9 mouse cellular contexts compared by ENCODE assay signal in the genomic region with DNA sequence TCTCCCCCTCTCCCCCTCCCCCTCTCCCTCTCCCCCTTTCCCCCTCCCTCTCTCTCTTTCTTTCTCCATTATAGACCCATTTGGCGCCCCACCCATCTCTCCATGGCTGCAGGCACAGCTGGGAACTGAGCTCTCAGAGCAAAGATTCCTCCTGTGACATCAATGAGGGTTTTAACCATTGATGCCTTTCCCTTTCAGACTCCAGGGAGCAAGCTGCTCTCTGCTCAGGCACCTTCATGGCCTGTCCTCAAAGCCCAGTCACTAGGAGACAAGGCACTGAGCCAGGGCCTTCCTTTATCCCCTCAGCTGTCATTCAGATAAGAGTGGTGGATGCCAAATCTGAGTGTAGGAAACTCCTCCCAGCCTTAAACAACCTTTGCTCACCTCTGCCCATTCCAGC. TPM values are rescaled to one million over a fixed set of nuclear protein-coding genes. Genes with fewer than 3 reads are reported as not detected.
DNase-seq lines count a peak whose midpoint lies in the region; ATAC-seq and TF ChIP-seq lines count a peak whose summit lies in the region.
"Had no signal": no experiment of that assay in that cellular context is flagged by ENCODE, and none has a peak within 500 bp of the region (broad histone marks: within the 10 kb centered on the region; RNA-seq: fewer than 3 reads in every experiment).

No protein-coding gene starts in this region.

- no peak overlapping the region for H3K9ac ChIP-seq in forebrain, embryonic 15.5 days (replicated peaks)
- no peak overlapping the region for H3K9ac ChIP-seq in hindbrain, embryonic 11.5 days (ENCODE audit: low read depth, low read length)

- H3K4me2 ChIP-seq in forebrain, embryonic 15.5 days (replicated peaks): no peak overlapping the region
- no peak overlapping the region for H3K4me2 ChIP-seq in hindbrain, embryonic 11.5 days (replicated peaks; ENCODE audit: low read depth, low read length)

- DNase-seq in layer of hippocampus, adult 11-12 months (ENCODE audit: low spot score): peak; percentile 16
- DNase-seq in layer of hippocampus, adult 2 months (ENCODE audit: low spot score in 2 of 2): no peak
- no peak for DNase-seq in hindbrain, embryonic 11.5 days (ENCODE audit: low spot score)
- no peak for DNase-seq in midbrain, embryonic 10.5 days (ENCODE audit: low spot score)
- DNase-seq in spleen, adult 12 weeks (ENCODE audit: low spot score): no peak
- no peak for DNase-seq in right cerebral cortex, adult 2 months (ENCODE audit: low spot score in 2 of 2)

- 0 out of 2 replicates have a peak, but pooled peaks have one; percentile 26 for ATAC-seq in forebrain, embryonic 15.5 days (replicated peaks)
- 0 out of 2 replicates have a peak, but pooled peaks have one; percentile 17 for ATAC-seq in hindbrain, embryonic 11.5 days (ENCODE audit: low FRiP score)
- ATAC-seq in activated CD4-positive, CD25-positive, alpha-beta regulatory T cell, adult 4 months: no peak

- no peak overlapping the region for H3K27ac ChIP-seq in layer of hippocampus, adult 2 months
- no peak overlapping the region for H3K27ac ChIP-seq in forebrain, embryonic 15.5 days (replicated peaks)
- H3K27ac ChIP-seq in hindbrain, embryonic 11.5 days (ENCODE audit: low read depth, low read length): no peak overlapping the region
- 0 out of 2 replicates have a peak overlapping the region, but pooled peaks have one; percentile 63 for H3K27ac ChIP-seq in midbrain, embryonic 10.5 days (replicated peaks)

- no peak overlapping the region for H3K4me3 ChIP-seq in layer of hippocampus, adult 2 months
- H3K4me3 ChIP-seq in forebrain, embryonic 15.5 days: no peak overlapping the region
- no peak overlapping the region for H3K4me3 ChIP-seq in hindbrain, embryonic 11.5 days (ENCODE audit: low read depth, low read length)
- no peak overlapping the region for H3K4me3 ChIP-seq in midbrain, embryonic 10.5 days
- H3K4me3 ChIP-seq: erythroblast, embryonic 14.5 days had no signal

- no peak for TF ChIP-seq CTCF in layer of hippocampus, adult 2 months (conservative IDR thresholded peaks at IDR 0.05)

- H3K9me3 ChIP-seq in forebrain, embryonic 15.5 days: no peaks in the 10 kb centered on the region
- H3K9me3 ChIP-seq in hindbrain, embryonic 11.5 days (ENCODE audit: control insufficient read depth, low read length): no peaks in the 10 kb centered on the region
- H3K9me3 ChIP-seq in midbrain, embryonic 10.5 days (replicated peaks): peaks cover 3% of the 10 kb centered on the region; the same call in 1 of the 2 replicates

- H3K27me3 ChIP-seq in forebrain, embryonic 15.5 days: no peaks in the 10 kb centered on the region
- no peaks in the 10 kb centered on the region for H3K27me3 ChIP-seq in hindbrain, embryonic 11.5 days (ENCODE audit: control insufficient read depth, insufficient read depth, low read length)
- H3K27me3 ChIP-seq in midbrain, embryonic 10.5 days (ENCODE audit: low read depth, poor library complexity, severe bottlenecking): no peaks in the 10 kb centered on the region

- peaks cover 16% of the 10 kb centered on the region for H3K4me1 ChIP-seq in forebrain, embryonic 15.5 days
- no peaks in the 10 kb centered on the region for H3K4me1 ChIP-seq in hindbrain, embryonic 11.5 days (replicated peaks; ENCODE audit: control insufficient read depth, insufficient read depth, low read length)
- peaks cover 18% of the 10 kb centered on the region for H3K4me1 ChIP-seq in midbrain, embryonic 10.5 days

- no peaks in the 10 kb centered on the region for H3K36me3 ChIP-seq in forebrain, embryonic 15.5 days
- no peaks in the 10 kb centered on the region for H3K36me3 ChIP-seq in hindbrain, embryonic 11.5 days (ENCODE audit: control insufficient read depth, insufficient read depth, low read length)
- no peaks in the 10 kb centered on the region for H3K36me3 ChIP-seq in midbrain, embryonic 10.5 days

- WGBS in forebrain, embryonic 15.5 days: 29% methylated on average over 1 of the region's 1 CpGs
- WGBS in hindbrain, embryonic 11.5 days: no CpG with 5 or more reads among the region's 1 CpGs
- WGBS in midbrain, embryonic 10.5 days: no CpG with 5 or more reads among the region's 1 CpGs

RNA-seq across cellular contexts. Expression of a gene that starts 56.8 kb away (rescaled TPM):
- 1 to 10 TPM; 6.9 to 8.1 TPM for total RNA-seq in layer of hippocampus, adult 2 months (2021)
- polyA plus RNA-seq in forebrain, embryonic 15.5 days (2015; fragmentation: Nextera tagmentation; extraction: Ambion mirVana): 18.2 and 19.4 TPM in 2 replicates
- polyA plus RNA-seq in hindbrain, embryonic 11.5 days (2014; fragmentation: Nextera tagmentation; extraction: Ambion mirVana): 17.8 and 20.3 TPM in 2 replicates
- 15.4 TPM in 2 replicates for polyA plus RNA-seq in midbrain, embryonic 10.5 days (2016; fragmentation: Nextera tagmentation; extraction: Ambion mirVana)
- 1 to 10 TPM; 5.0 to 5.4 TPM for polyA plus RNA-seq in activated CD4-positive, CD25-positive, alpha-beta regulatory T cell, adult 4 months (2017; shearing (Covaris generic))
